Mouse (Mus musculus) erythroblast, embryonic 14.5 days (primary cell): Measurements from ENCODE around the gene Pla2g3.

Experiments
- GATA1 ChIP-seq: IDR thresholded peaks from 2 replicates; pipeline ENCODE4 v1.6.1; 2012; ENCODE audit warnings: low read length, inconsistent platforms, mixed read lengths
- TAL1 ChIP-seq: IDR thresholded peaks from 3 replicates; pipeline ENCODE4 v1.6.1; 2012; ENCODE audit warnings: low read length, inconsistent platforms, mixed read lengths

GRCm38 (mm10) chr11:3528208-3528607, 40.1 kb downstream of the Pla2g3 start:
- TF ChIP-seq GATA1 (no peak), TAL1 (no peak)
